Comparison of ENCODE assay signal across 16 mouse cellular contexts in the genomic region with DNA sequence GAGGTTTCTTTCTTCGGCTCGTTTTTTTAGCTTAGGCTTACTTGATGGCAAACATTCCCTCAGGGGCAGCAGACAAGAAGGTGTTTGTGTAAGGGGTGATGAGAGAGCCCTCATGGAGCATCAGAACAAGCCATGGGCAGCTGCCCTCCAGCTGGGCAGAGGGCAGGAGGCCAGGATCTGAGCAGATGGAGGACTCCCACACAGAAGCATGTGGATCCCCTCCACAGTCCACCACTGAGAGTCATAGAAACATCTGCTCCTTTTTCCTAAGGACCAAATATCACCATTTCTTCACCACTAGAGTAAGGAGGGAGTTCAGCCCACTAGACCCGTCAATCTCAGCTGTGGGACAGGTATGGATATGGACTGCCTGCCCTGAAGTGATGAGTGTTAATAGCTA.
DNase-seq lines count a peak whose midpoint lies in the region; ATAC-seq and TF ChIP-seq lines count a peak whose summit lies in the region.
"Had no signal": no experiment of that assay in that cellular context is flagged by ENCODE, and none has a peak within 500 bp of the region (broad histone marks: within the 10 kb centered on the region; RNA-seq: fewer than 3 reads in every experiment).

No protein-coding gene starts in this region.

- 48% methylated on average over 3 of the region's 3 CpGs for WGBS in hindbrain, postnatal 0 days
- 79% methylated on average over 3 of the region's 3 CpGs for WGBS in hindbrain, embryonic 12.5 days
- 72% methylated on average over 3 of the region's 3 CpGs for WGBS in midbrain, embryonic 10.5 days
- WGBS in midbrain, embryonic 16.5 days, result 76% methylated on average over 3 of the region's 3 CpGs
- 72% methylated on average over 3 of the region's 3 CpGs for WGBS in intestine, embryonic 16.5 days

- 0 out of 2 replicates have a peak, but pooled peaks have one; percentile 63 for ATAC-seq in hindbrain, postnatal 0 days
- ATAC-seq in hindbrain, embryonic 12.5 days (ENCODE audit: low FRiP score), result no peak
- ATAC-seq in midbrain, embryonic 16.5 days, result no peak
- no peak for ATAC-seq in intestine, embryonic 16.5 days
- ATAC-seq: forebrain, embryonic 16.5 days; liver, embryonic 12.5 days; midbrain, embryonic 15.5 days had no signal

- no peak overlapping the region for H3K4me2 ChIP-seq in hindbrain, postnatal 0 days (ENCODE audit: low read depth, low read length)
- no peak overlapping the region for H3K4me2 ChIP-seq in hindbrain, embryonic 12.5 days (replicated peaks)
- no peak overlapping the region for H3K4me2 ChIP-seq in midbrain, embryonic 16.5 days (ENCODE audit: low read length)
- H3K4me2 ChIP-seq in intestine, embryonic 16.5 days (ENCODE audit: low read depth, low read length), result no peak overlapping the region
- H3K4me2 ChIP-seq: liver, embryonic 12.5 days; lung, embryonic 14.5 days; midbrain, embryonic 15.5 days had no signal

- H3K27ac ChIP-seq in hindbrain, postnatal 0 days, result no peak overlapping the region
- no peak overlapping the region for H3K27ac ChIP-seq in hindbrain, embryonic 12.5 days
- H3K27ac ChIP-seq in midbrain, embryonic 10.5 days (replicated peaks), result peak overlapping the region; percentile 33; the same call in 1 of the 2 replicates
- no peak overlapping the region for H3K27ac ChIP-seq in midbrain, embryonic 16.5 days (ENCODE audit: low read length)
- no peak overlapping the region for H3K27ac ChIP-seq in intestine, embryonic 16.5 days (ENCODE audit: low read length)
- H3K27ac ChIP-seq: heart, adult 2 months; limb, embryonic 10.5 days; liver, embryonic 12.5 days; midbrain, embryonic 15.5 days had no signal

- no peaks in the 10 kb centered on the region for H3K27me3 ChIP-seq in hindbrain, postnatal 0 days (ENCODE audit: insufficient read depth, low read length)
- no peaks in the 10 kb centered on the region for H3K27me3 ChIP-seq in hindbrain, embryonic 12.5 days
- H3K27me3 ChIP-seq in midbrain, embryonic 10.5 days (ENCODE audit: low read depth, poor library complexity, severe bottlenecking), result no peaks in the 10 kb centered on the region
- H3K27me3 ChIP-seq in midbrain, embryonic 16.5 days (ENCODE audit: control insufficient read depth, insufficient read depth, low read depth, low read length), result no peaks in the 10 kb centered on the region
- no peaks in the 10 kb centered on the region for H3K27me3 ChIP-seq in intestine, embryonic 16.5 days (replicated peaks; ENCODE audit: control insufficient read depth, insufficient read depth, low read length)
- H3K27me3 ChIP-seq: liver, embryonic 12.5 days; midbrain, embryonic 15.5 days had no signal

- TF ChIP-seq CTCF in hindbrain, postnatal 0 days (IDR thresholded peaks at IDR 0.05; ENCODE audit: low read depth), result no peak

- no peak overlapping the region for H3K9ac ChIP-seq in hindbrain, postnatal 0 days (replicated peaks; ENCODE audit: low read length)
- H3K9ac ChIP-seq in hindbrain, embryonic 12.5 days, result no peak overlapping the region
- no peak overlapping the region for H3K9ac ChIP-seq in midbrain, embryonic 16.5 days (ENCODE audit: low read depth, low read length)
- no peak overlapping the region for H3K9ac ChIP-seq in intestine, embryonic 16.5 days (ENCODE audit: low read depth, low read length)
- H3K9ac ChIP-seq: liver, embryonic 12.5 days; lung, embryonic 14.5 days; midbrain, embryonic 15.5 days had no signal

- H3K4me3 ChIP-seq in hindbrain, postnatal 0 days (ENCODE audit: low read length), result no peak overlapping the region
- no peak overlapping the region for H3K4me3 ChIP-seq in hindbrain, embryonic 12.5 days
- no peak overlapping the region for H3K4me3 ChIP-seq in midbrain, embryonic 10.5 days
- no peak overlapping the region for H3K4me3 ChIP-seq in midbrain, embryonic 16.5 days (ENCODE audit: low read depth, low read length)
- no peak overlapping the region for H3K4me3 ChIP-seq in intestine, embryonic 16.5 days (ENCODE audit: low read length)
- H3K4me3 ChIP-seq: erythroblast, embryonic 14.5 days; heart, adult 2 months; limb, embryonic 10.5 days; liver, embryonic 12.5 days; midbrain, embryonic 15.5 days had no signal

- H3K9me3 ChIP-seq in hindbrain, postnatal 0 days (ENCODE audit: low read length), result no peaks in the 10 kb centered on the region
- H3K9me3 ChIP-seq in hindbrain, embryonic 12.5 days (replicated peaks), result no peaks in the 10 kb centered on the region
- H3K9me3 ChIP-seq in midbrain, embryonic 10.5 days (replicated peaks), result peaks cover 4% of the 10 kb centered on the region; the same call in 1 of the 2 replicates
- no peaks in the 10 kb centered on the region for H3K9me3 ChIP-seq in midbrain, embryonic 16.5 days (replicated peaks; ENCODE audit: control insufficient read depth, low read length, poor library complexity, severe bottlenecking)
- H3K9me3 ChIP-seq in intestine, embryonic 16.5 days (ENCODE audit: control insufficient read depth, low read length), result 0 out of 2 replicates have a peak, but pooled peaks cover 4% of the 10 kb centered on the region
- H3K9me3 ChIP-seq: limb, embryonic 10.5 days; liver, embryonic 12.5 days; midbrain, embryonic 15.5 days had no signal

- DNase-seq in cerebellum, postnatal 14 days, result peak; percentile 63 to 67
- no peak for DNase-seq in cerebellum, postnatal 36 days
- peak; percentile 60 for DNase-seq in hindbrain, postnatal 0 days (ENCODE audit: low spot score)
- DNase-seq in midbrain, embryonic 10.5 days (ENCODE audit: low spot score), result no peak
- DNase-seq in right cerebral cortex, postnatal 4 days, result peak; percentile 23
- DNase-seq: heart, adult 2 months; lung, embryonic 14.5 days; thymus, postnatal 4 days had no signal

- H3K4me1 ChIP-seq in hindbrain, postnatal 0 days (ENCODE audit: insufficient read depth, low read length), result no peaks in the 10 kb centered on the region
- H3K4me1 ChIP-seq in hindbrain, embryonic 12.5 days, result peaks cover 15% of the 10 kb centered on the region
- H3K4me1 ChIP-seq in midbrain, embryonic 10.5 days, result peaks cover 17% of the 10 kb centered on the region
- 0 out of 2 replicates have a peak, but pooled peaks cover 4% of the 10 kb centered on the region for H3K4me1 ChIP-seq in midbrain, embryonic 16.5 days (ENCODE audit: control insufficient read depth, insufficient read depth, low read length)
- no peaks in the 10 kb centered on the region for H3K4me1 ChIP-seq in intestine, embryonic 16.5 days (ENCODE audit: control insufficient read depth, insufficient read depth, low read length)
- H3K4me1 ChIP-seq: limb, embryonic 10.5 days; liver, embryonic 12.5 days; midbrain, embryonic 15.5 days had no signal

- no peaks in the 10 kb centered on the region for H3K36me3 ChIP-seq in hindbrain, postnatal 0 days (ENCODE audit: insufficient read depth, low read length)
- H3K36me3 ChIP-seq in hindbrain, embryonic 12.5 days, result no peaks in the 10 kb centered on the region
- no peaks in the 10 kb centered on the region for H3K36me3 ChIP-seq in midbrain, embryonic 10.5 days
- no peaks in the 10 kb centered on the region for H3K36me3 ChIP-seq in midbrain, embryonic 16.5 days (ENCODE audit: control insufficient read depth, insufficient read depth, low read length)
- H3K36me3 ChIP-seq in intestine, embryonic 16.5 days (ENCODE audit: control insufficient read depth, insufficient read depth, low read length), result no peaks in the 10 kb centered on the region
- H3K36me3 ChIP-seq: limb, embryonic 10.5 days; liver, embryonic 12.5 days; midbrain, embryonic 15.5 days had no signal

Comparison
In these comparisons a context has a peak if more than half of its experiments do, and no peak if none do; other contexts are left out.
1. DNase-seq: peak in cerebellum, postnatal 14 days (2 of 2), hindbrain, postnatal 0 days (single experiment) and right cerebral cortex, postnatal 4 days (single experiment); none in cerebellum, postnatal 36 days (0 of 2) and midbrain, embryonic 10.5 days (single experiment).